Mouse (Mus musculus): ENCODE data around the gene Ostn. TPM values are rescaled to one million over a fixed set of nuclear protein-coding genes. Genes with fewer than 3 reads are reported as not detected.

Gene Ostn
- polyA plus RNA-seq (2017; shearing (Covaris generic)), result not detected

GRCm38 (mm10) chr16:27307189-27307588, at the start of gene Ostn:
Gene Ostn (plus strand): TSS chr16:27307489.

DNA sequence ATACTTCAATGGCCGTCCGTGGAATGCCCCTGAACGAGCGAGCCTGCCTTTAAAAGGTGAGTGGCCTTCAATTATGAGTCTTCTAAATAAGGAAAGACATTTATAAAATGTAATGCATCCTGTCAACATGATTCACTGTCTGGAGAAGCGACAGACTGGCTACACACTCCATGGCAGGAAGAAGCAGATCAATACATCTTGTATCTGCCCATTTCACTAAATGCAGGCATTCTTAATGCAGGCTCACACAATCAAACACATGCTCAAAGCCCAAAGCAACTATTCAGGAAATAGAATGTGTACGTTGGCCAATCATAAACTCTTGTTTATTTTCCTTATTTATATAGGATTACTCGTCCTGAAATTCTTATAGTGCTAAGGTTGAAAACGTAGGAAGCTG, 62.9 kb downstream of the Ostn start, which contains the start of gene Uts2b:
TSS of gene Uts2b (minus strand) at position 49 of the 400 bp plus-strand sequence.

DNA sequence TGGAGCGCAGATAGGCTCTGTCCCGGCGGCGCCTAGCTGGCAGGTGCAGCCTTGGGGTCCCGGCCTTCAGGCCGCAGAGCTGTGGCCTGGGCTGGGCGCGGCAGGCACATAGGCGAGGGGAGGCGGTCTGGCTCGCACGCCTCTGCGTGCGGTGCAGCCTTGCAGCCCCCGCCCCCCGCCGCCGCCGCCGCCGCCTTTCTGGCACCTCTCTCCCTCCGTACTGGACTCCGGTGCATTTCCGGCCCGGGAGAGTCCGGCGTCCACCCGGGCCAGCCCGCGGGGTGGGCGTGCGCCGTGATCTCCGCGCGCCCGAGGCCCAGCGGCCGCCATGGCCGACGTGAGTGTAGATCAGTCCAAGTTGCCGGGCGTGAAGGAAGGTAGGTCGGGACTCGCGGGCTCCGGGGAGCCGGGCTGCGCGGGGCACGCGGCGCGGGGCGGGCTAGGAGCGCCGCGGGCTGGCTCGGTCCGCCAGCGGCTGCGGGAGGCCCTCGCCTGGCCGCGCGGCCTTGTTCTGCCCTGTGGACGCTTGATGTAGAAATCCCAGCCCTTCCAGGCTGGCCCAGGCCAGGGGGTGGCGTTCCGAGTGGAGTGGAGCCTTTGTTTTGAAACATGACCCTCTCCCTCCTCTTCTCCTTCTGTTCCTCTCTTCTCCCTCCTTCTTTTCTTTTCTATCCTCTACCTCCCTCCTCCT, 81.6 kb downstream of the Ostn start, which contains the start of gene Ccdc50:
TSS of gene Ccdc50 (plus strand) at position 109 of the 691 bp plus-strand sequence.

Other genes starting within 250 kb of the Ostn start
- not detected for gene Uts2b, start 62.8 kb downstream of the Ostn start, polyA plus RNA-seq (2017; shearing (Covaris generic))
- gene Ccdc50, start 81.4 kb downstream of the Ostn start, polyA plus RNA-seq (2017; shearing (Covaris generic)), result 44.9 TPM